Mouse (Mus musculus) liver, postnatal 0 days (tissue): ENCODE results near the gene Zfp68.

Source experiments
- CTCF ChIP-seq: sonication (generic); IDR thresholded peaks from 2 replicates; pipeline ENCODE4 v1.5.1; 2016; ENCODE audit warnings: antibody characterized with exemption, low read depth
- EP300 ChIP-seq: IDR thresholded peaks from 2 replicates; pipeline ENCODE4 v1.6.1; 2016; ENCODE audit warnings: antibody characterized with exemption, low read depth, mild to moderate bottlenecking

GRCm38 (mm10) chr5:138618353-138618752 lies 1.2 kb downstream of the Zfp68 start:
- TF ChIP-seq CTCF: peak; percentile 64
- no peak for TF ChIP-seq EP300
